Mouse (Mus musculus): Measurements from ENCODE around the gene Il2ra. TPM values are rescaled to one million over a fixed set of nuclear protein-coding genes. Genes with fewer than 3 reads are reported as not detected.

The Il2ra gene
- polyA plus RNA-seq, 1 experiment from 2014 or later, result 0.03 TPM

DNA sequence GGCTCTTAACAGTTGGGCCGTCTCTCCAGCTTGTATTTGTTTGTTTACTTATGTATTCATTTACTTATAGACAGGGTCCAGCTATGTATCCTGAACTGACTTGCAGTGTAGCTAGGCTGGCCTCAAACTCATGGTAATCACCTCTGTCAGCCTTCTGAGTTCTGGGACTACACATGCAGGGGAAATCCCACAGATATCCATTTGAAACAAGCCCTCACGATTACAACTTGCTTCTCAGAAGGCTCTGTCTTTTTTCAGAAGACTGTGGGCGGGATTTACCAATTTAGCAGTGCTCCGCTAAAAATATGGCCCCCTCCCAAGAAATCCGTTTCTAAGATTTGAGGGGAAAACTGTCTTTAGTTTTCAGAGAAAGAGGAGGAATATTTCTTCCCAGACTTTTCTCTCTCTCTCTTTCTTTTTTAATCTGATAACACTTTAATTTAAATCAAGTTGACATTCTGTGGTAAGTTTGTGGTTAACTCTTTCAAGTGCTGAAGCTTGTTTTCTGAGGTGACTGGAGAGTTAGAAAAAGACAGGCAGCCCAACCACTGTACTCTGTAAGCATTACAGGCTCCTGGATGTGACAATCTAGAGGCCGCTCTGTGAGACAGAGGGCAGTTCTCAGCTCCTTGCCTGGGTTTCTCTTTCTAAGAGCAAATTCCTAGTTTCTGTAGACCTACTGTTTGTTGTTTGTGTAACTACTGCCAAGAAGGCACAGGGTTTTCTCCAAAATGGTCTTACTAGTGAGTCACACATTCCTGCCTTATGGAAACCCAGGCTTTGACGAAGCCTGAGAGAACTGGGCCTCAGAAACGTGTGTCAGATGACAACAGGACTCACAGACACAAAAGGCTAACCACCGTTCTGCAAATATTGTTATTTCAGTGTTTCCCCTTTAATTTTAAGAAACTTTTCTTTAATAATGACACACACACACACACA is 12.7 kb downstream of the Il2ra start:
- H3K4me2 ChIP-seq (replicated peaks), result no peak overlapping the region
- 57% methylated on average over 9 of the region's 9 CpGs for WGBS
- H3K36me3 ChIP-seq, result no peaks in the 10 kb centered on the region
- no peaks in the 10 kb centered on the region for H3K27me3 ChIP-seq (replicated peaks)
- H3K27ac ChIP-seq, result no peak overlapping the region
- H3K9me3 ChIP-seq, result no peaks in the 10 kb centered on the region
- no peak for ATAC-seq
- no peaks in the 10 kb centered on the region for H3K4me1 ChIP-seq (replicated peaks)
- H3K9ac ChIP-seq, result no peak overlapping the region
- no peak overlapping the region for H3K4me3 ChIP-seq (replicated peaks)

DNA sequence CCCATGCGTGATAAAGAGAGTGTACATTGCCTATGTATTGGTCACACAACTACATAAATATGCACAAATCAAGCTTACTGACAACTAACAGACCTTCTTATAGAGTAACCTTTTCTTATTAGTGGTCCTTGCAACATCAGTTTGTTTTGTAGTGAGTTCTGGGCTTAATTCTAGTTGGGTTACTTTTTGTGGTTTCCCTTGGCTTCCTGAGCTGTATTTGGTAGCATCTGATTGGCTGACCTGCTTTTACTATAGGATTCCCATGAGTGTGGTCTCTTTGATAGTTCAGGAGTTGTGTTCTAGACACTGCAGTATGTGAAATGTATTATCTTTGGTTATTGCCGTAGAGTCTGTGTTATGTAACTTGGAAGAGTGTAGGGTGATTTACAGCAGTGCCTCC is 15.0 kb downstream of the Il2ra start:
- Histone ChIP-seq H3K9me3 (no peaks in the 10 kb centered on the region), H3K27ac (no peak overlapping the region), H3K4me1 (replicated peaks) (no peaks in the 10 kb centered on the region), H3K4me2 (replicated peaks) (no peak overlapping the region), H3K4me3 (replicated peaks) (no peak overlapping the region), H3K36me3 (no peaks in the 10 kb centered on the region), H3K9ac (no peak overlapping the region), H3K27me3 (replicated peaks) (no peaks in the 10 kb centered on the region)
- 91% methylated on average over 2 of the region's 2 CpGs for WGBS
- no peak for ATAC-seq

DNA sequence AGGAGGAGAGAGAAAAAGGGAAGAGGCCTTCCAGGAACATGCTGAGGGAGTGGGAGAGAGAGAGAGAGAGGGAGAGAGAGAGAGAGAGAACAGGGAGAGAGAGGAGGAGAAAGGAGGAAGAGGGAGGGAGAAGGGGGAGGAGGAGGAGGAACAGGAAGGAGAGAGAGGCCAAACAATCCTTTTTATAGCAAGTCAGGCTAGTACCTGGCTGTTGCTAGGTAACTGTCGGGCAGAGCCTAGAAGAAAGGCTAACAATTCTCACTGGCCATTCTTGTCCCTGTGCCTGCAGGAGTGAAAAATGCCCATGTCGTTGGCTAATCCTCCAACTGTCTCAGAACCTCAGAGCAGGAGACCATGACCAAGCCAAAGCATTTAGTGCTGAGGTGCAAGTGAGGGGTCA is 16.7 kb downstream of the Il2ra start:
- Histone ChIP-seq H3K4me3 (replicated peaks) (no peak overlapping the region), H3K9ac (no peak overlapping the region), H3K36me3 (no peaks in the 10 kb centered on the region), H3K4me1 (replicated peaks) (no peaks in the 10 kb centered on the region), H3K4me2 (replicated peaks) (no peak overlapping the region), H3K9me3 (no peaks in the 10 kb centered on the region), H3K27ac (no peak overlapping the region), H3K27me3 (replicated peaks) (no peaks in the 10 kb centered on the region)
- WGBS, result 25% methylated on average over 2 of the region's 2 CpGs
- ATAC-seq, result no peak

DNA sequence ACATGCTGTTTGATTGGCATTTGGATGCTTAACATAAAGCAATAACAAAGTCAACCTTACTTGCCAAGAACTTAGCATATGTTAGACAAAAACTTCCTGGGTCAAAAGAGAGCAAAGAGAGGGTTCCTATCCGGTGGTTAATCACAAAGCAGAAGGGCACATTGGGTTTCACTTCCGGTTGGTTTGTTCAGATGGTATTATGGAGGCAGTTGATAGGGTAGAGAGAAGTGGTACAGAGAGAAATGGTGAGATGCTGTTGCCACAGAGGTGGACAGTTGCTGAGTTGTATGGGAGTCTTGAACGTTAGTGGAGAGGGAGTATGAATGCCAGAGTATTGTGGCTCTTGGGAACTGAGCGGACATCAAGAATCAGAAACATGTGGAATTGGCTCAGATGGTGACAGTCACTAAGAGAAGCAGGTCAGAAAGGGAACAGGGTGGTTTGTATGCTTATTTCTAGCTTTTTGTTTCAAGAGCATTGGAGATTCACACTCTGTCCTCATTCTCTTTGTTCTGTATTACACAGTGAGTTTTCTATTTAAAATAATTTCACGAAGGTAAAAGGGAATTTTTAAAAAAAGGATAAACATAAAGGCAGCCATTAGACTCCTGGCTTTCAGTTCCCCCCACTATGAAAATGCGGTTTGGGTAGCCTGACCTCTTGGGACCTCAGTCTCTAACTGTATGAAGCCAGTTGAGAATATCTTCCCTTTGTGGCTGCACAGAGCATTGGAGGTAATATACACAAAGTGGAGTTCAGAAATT is 19.7 kb downstream of the Il2ra start:
- Histone ChIP-seq H3K9ac (no peak overlapping the region), H3K4me1 (replicated peaks) (no peaks in the 10 kb centered on the region), H3K27me3 (replicated peaks) (no peaks in the 10 kb centered on the region), H3K4me3 (replicated peaks) (no peak overlapping the region), H3K36me3 (no peaks in the 10 kb centered on the region), H3K9me3 (no peaks in the 10 kb centered on the region), H3K27ac (no peak overlapping the region), H3K4me2 (replicated peaks) (no peak overlapping the region)
- 80% methylated on average over 6 of the region's 6 CpGs for WGBS
- no peak for ATAC-seq

DNA sequence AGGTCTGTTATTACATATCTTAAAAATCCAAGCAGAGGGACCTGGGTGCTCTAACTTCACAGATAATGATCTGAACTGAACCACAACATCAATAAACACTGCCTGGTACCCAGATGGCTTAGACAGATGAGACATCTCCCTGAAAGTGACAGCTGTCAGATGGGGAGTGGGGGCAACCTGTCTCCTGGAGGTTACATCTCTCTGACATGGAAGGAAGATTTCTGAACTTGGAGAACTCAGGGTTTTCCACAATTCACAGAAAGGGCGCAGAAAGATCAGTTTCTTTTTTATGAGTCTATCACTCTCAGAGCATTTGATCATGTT is 20.3 kb downstream of the Il2ra start:
- Histone ChIP-seq H3K4me3 (replicated peaks) (no peak overlapping the region), H3K9me3 (no peaks in the 10 kb centered on the region), H3K36me3 (no peaks in the 10 kb centered on the region), H3K4me2 (replicated peaks) (no peak overlapping the region), H3K4me1 (replicated peaks) (no peaks in the 10 kb centered on the region), H3K9ac (no peak overlapping the region), H3K27ac (no peak overlapping the region), H3K27me3 (replicated peaks) (no peaks in the 10 kb centered on the region)
- WGBS, result 100% methylated on average over 1 of the region's 1 CpGs
- ATAC-seq, result no peak

DNA sequence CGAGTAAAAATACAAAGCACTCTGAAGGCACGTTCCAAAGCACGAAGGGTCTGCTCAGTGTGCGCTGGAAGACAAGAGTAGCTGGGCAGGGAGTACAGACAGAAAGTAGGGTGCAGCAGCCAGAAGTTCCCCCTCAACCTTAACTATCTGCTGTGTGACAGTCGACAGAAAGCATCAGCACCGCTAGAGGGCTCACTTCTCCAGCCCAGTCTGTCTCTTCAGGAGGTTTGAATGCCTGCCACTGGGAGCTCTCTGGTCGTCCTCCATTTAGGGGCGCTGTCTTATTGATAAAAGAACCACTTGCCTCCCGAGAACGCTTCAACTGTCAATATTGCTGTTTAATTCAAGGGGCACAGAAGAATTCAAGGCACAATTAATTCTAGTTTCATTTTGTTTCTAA is 21.4 kb downstream of the Il2ra start:
- peak; percentile 92 for ATAC-seq
- Histone ChIP-seq H3K4me1 (replicated peaks) (no peaks in the 10 kb centered on the region), H3K36me3 (no peaks in the 10 kb centered on the region), H3K27ac (no peak overlapping the region), H3K9ac (no peak overlapping the region), H3K9me3 (no peaks in the 10 kb centered on the region), H3K4me3 (replicated peaks) (no peak overlapping the region), H3K4me2 (replicated peaks) (peak overlapping the region; percentile 42), H3K27me3 (replicated peaks) (no peaks in the 10 kb centered on the region)
- 5% methylated on average over 10 of the region's 10 CpGs for WGBS

DNA sequence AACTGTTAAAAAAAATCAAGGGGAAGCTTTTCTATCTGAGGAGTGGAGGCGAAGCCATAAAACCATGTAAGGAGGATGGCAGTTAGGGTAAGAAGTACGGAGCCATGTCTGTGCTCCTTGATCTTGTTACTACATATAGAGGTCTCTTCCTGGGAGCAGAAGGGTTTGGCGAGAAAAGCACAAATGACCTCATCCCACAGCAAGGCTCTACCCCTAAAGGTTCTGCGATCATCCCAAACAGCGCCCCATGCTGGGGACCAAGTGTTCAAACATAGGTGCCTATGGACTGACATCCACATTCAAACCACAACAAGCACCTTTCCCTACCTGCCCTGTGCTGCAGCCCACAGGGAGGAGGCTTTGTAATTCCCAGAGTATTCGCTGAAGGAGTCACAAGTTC is 21.8 kb downstream of the Il2ra start:
- Histone ChIP-seq H3K27me3 (replicated peaks) (no peaks in the 10 kb centered on the region), H3K4me1 (replicated peaks) (no peaks in the 10 kb centered on the region), H3K9ac (no peak overlapping the region), H3K4me3 (replicated peaks) (no peak overlapping the region), H3K36me3 (no peaks in the 10 kb centered on the region), H3K9me3 (no peaks in the 10 kb centered on the region), H3K27ac (no peak overlapping the region), H3K4me2 (replicated peaks) (peak overlapping the region; percentile 42)
- 46% methylated on average over 6 of the region's 6 CpGs for whole genome bisulfite sequencing
- ATAC-seq, result 0 out of 2 replicates have a peak, but pooled peaks have one; percentile 17

DNA sequence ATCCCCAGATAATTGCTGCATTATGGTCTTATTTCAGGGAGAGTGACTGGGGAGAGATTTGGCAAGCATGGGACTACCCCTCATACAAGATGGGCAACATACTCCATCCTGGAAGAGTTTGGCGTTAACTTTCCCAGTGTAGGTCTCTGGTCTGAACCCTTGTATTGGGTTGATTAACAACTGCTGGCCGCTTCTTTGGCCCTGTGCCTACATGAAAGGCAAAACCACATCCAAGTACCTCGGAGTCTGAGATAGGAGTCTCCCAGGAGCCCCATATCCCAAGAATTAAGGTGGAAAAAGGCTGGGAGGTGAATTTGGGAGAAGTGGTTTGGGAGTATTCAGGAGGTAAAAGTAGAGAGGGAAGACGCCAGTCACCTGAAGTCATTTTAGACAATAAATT is 22.2 kb downstream of the Il2ra start:
- no peak overlapping the region for H3K9ac ChIP-seq
- no peak overlapping the region for H3K4me2 ChIP-seq (replicated peaks)
- ATAC-seq, result no peak
- H3K36me3 ChIP-seq, result no peaks in the 10 kb centered on the region
- no peak overlapping the region for H3K27ac ChIP-seq
- no peaks in the 10 kb centered on the region for H3K4me1 ChIP-seq (replicated peaks)
- no peaks in the 10 kb centered on the region for H3K27me3 ChIP-seq (replicated peaks)
- H3K4me3 ChIP-seq (replicated peaks), result no peak overlapping the region
- no peaks in the 10 kb centered on the region for H3K9me3 ChIP-seq
- WGBS, result 80% methylated on average over 4 of the region's 4 CpGs

DNA sequence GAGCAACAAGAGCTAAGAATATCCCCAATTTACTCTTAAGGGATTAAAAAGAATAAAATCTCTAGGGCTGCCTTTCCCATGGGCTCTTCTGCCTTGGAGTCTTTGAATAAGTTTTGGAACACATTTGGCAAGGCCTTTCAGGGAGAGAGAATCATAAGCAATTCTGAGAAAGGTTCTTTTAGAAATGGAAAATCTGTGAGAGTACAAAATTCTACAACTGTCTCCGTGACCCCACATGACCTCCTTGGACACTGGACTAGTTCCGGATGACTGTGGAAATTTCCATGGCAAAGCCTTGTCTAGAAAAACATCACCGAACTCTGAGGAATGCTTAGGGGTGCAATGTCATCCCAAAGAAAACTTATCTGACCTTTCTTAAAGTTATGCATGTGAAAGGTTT is 22.7 kb downstream of the Il2ra start:
- Histone ChIP-seq H3K9ac (no peak overlapping the region), H3K27me3 (replicated peaks) (no peaks in the 10 kb centered on the region), H3K36me3 (no peaks in the 10 kb centered on the region), H3K4me3 (replicated peaks) (no peak overlapping the region), H3K27ac (no peak overlapping the region), H3K9me3 (no peaks in the 10 kb centered on the region), H3K4me1 (replicated peaks) (no peaks in the 10 kb centered on the region), H3K4me2 (replicated peaks) (no peak overlapping the region)
- 93% methylated on average over 3 of the region's 3 CpGs for WGBS
- ATAC-seq, result no peak

DNA sequence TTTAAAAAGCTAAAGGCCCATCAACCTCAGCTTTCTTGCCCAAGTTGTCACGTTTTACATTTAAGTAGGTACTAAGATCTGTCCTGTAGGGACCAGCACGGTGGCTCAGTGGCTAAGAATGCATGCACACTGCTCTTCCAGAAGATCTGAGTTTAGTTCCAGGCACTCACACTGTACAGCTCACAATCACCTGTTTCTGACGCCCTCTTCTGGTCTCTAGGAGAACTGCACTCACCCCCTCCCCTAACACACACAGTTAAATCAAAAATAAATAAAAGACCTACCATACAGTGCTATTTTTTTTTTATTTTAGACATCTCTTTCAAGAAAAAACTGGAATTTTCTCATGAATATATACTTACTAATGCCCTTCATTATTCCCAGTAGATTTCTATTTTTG is 29.5 kb downstream of the Il2ra start:
- no peak overlapping the region for H3K4me2 ChIP-seq (replicated peaks)
- no peak for ATAC-seq
- H3K36me3 ChIP-seq, result no peaks in the 10 kb centered on the region
- no peak overlapping the region for H3K4me3 ChIP-seq (replicated peaks)
- 15% methylated on average over 3 of the region's 3 CpGs for WGBS
- H3K9ac ChIP-seq, result no peak overlapping the region
- no peaks in the 10 kb centered on the region for H3K4me1 ChIP-seq (replicated peaks)
- no peak overlapping the region for H3K27ac ChIP-seq
- H3K27me3 ChIP-seq (replicated peaks), result no peaks in the 10 kb centered on the region
- no peaks in the 10 kb centered on the region for H3K9me3 ChIP-seq

DNA sequence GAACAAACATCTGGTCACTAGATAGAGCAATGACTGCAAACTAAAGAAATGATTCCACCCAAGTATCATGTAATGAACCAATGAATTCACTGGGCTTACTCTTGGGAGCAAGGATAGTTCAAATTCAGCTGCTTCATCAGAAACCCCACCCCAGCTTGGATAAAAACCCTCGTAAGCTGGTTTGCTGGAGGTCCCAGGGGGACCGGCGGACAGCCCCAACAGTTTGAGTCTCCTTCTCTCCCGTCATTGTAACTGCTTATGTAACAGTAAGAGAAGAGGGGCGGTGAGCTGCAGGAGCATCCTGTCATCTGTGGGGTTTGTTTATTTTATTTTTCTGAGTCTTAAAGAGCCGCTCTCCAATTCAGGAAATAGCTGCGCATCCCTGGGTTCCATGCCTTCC is 37.0 kb downstream of the Il2ra start:
- Histone ChIP-seq H3K4me2 (replicated peaks) (no peak overlapping the region), H3K9ac (no peak overlapping the region), H3K36me3 (no peaks in the 10 kb centered on the region), H3K27me3 (replicated peaks) (no peaks in the 10 kb centered on the region), H3K9me3 (no peaks in the 10 kb centered on the region), H3K27ac (no peak overlapping the region), H3K4me3 (replicated peaks) (no peak overlapping the region), H3K4me1 (replicated peaks) (no peaks in the 10 kb centered on the region)
- WGBS, result 55% methylated on average over 7 of the region's 7 CpGs
- ATAC-seq, result no peak

DNA sequence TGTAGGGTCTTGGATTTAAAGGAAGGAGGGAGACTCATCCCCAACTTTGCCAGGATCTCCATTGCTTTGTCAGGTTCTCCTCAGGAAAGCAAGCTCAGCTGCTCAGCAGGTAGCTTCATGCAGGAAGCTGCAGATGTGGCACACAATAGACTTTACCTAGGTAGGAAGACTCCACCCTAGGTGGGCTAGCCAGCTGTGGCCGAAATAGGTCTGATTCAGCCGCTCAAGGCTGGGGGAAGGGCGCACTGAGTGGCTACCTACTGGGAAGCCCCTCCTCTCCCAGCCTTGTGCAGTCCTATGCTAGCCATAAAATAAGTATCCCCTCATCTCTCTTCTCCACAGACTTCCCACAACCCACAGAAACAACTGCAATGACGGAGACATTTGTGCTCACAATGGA is 40.1 kb downstream of the Il2ra start:
- H3K4me2 ChIP-seq (replicated peaks), result no peak overlapping the region
- WGBS, result 61% methylated on average over 4 of the region's 4 CpGs
- H3K27me3 ChIP-seq (replicated peaks), result no peaks in the 10 kb centered on the region
- H3K4me3 ChIP-seq (replicated peaks), result no peak overlapping the region
- no peak for ATAC-seq
- no peaks in the 10 kb centered on the region for H3K9me3 ChIP-seq
- H3K9ac ChIP-seq, result no peak overlapping the region
- H3K36me3 ChIP-seq, result no peaks in the 10 kb centered on the region
- H3K27ac ChIP-seq, result no peak overlapping the region
- no peaks in the 10 kb centered on the region for H3K4me1 ChIP-seq (replicated peaks)

DNA sequence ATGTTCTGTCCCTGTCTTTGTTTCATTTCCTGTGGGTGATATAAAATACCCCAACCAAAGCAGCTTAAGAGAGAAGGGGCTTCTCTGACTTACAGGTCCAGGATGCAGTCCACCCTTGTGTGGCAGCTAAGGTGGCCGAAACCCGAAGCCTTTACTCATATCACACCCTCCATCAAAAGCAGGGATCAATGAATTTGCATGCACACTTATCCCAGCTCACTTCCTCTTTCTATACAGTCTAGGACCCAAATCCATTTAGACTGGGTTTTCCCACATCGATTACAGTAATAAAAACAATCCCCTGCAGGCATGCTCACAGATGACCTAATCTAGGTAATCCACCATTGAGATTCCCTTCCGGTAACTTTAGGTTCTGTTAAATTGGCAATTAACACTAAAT is 43.9 kb downstream of the Il2ra start:
- Histone ChIP-seq H3K4me1 (replicated peaks) (no peaks in the 10 kb centered on the region), H3K36me3 (no peaks in the 10 kb centered on the region), H3K4me2 (replicated peaks) (no peak overlapping the region), H3K4me3 (replicated peaks) (no peak overlapping the region), H3K9me3 (no peaks in the 10 kb centered on the region), H3K27me3 (replicated peaks) (no peaks in the 10 kb centered on the region), H3K9ac (no peak overlapping the region), H3K27ac (no peak overlapping the region)
- WGBS, result 77% methylated on average over 4 of the region's 4 CpGs
- ATAC-seq, result no peak

Data from intestine, embryonic 15.5 days (tissue).